Mouse (Mus musculus): Measurements from ENCODE around the gene Fam19a1. TPM values are rescaled to one million over a fixed set of nuclear protein-coding genes. Genes with fewer than 3 reads are reported as not detected.

Gene Fam19a1
- total RNA-seq, 2 experiments from 2014 or later, result 72.9 to 76.4 TPM

GRCm38 (mm10) chr6:96581187-96581586 lies 468.2 kb downstream of the Fam19a1 start:
- no peak for DNase-seq (ENCODE audit: extremely low spot score in 1 of 2, low spot score in 2 of 2)
- intact Hi-C loops (cut with DNase I), result no loop called here

GRCm38 (mm10) chr6:96587427-96587826 lies 474.5 kb downstream of the Fam19a1 start:
- intact Hi-C loops (cut with DNase I), result no loop called here
- no peak for DNase-seq (ENCODE audit: extremely low spot score in 1 of 2, low spot score in 2 of 2)

GRCm38 (mm10) chr6:96593031-96593430 lies 480.1 kb downstream of the Fam19a1 start:
- intact Hi-C loops (cut with DNase I), result no loop called here
- no peak for DNase-seq (ENCODE audit: extremely low spot score in 1 of 2, low spot score in 2 of 2)

- DNase-seq (ENCODE audit: extremely low spot score in 1 of 2, low spot score in 2 of 2), result no peak
- intact Hi-C loops (cut with DNase I), result no loop called here
Observed at GRCm38 (mm10) chr6:96595201-96595600, 482.2 kb downstream of the Fam19a1 start.

- intact Hi-C loops (cut with DNase I), result no loop called here
- DNase-seq (ENCODE audit: extremely low spot score in 1 of 2, low spot score in 2 of 2), result no peak
Observed at GRCm38 (mm10) chr6:96624196-96624595, 511.2 kb downstream of the Fam19a1 start.

GRCm38 (mm10) chr6:96631518-96631917 lies 518.6 kb downstream of the Fam19a1 start:
- DNase-seq (ENCODE audit: extremely low spot score in 1 of 2, low spot score in 2 of 2), result no peak
- intact Hi-C loops (cut with DNase I), result no loop called here

- intact Hi-C loops (cut with DNase I), result no loop called here
- peak in 1 of 2 experiments; percentile 18 for DNase-seq (ENCODE audit: extremely low spot score in 1 of 2, low spot score in 2 of 2)
Observed at GRCm38 (mm10) chr6:96632243-96632642, 519.3 kb downstream of the Fam19a1 start.

- no peak for DNase-seq (ENCODE audit: extremely low spot score in 1 of 2, low spot score in 2 of 2)
- intact Hi-C loops (cut with DNase I), result no loop called here
Observed at GRCm38 (mm10) chr6:96635663-96636062, 522.7 kb downstream of the Fam19a1 start.

GRCm38 (mm10) chr6:96648742-96649141 lies 535.8 kb downstream of the Fam19a1 start:
- DNase-seq (ENCODE audit: extremely low spot score in 1 of 2, low spot score in 2 of 2), result no peak
- intact Hi-C loops (cut with DNase I), result no loop called here

GRCm38 (mm10) chr6:96649267-96649666 lies 536.3 kb downstream of the Fam19a1 start:
- intact Hi-C loops (cut with DNase I), result no loop called here
- no peak for DNase-seq (ENCODE audit: extremely low spot score in 1 of 2, low spot score in 2 of 2)

GRCm38 (mm10) chr6:96666311-96666710 lies 553.4 kb downstream of the Fam19a1 start:
- intact Hi-C loops (cut with DNase I), result no loop called here

GRCm38 (mm10) chr6:96677813-96678212 lies 564.9 kb downstream of the Fam19a1 start:
- intact Hi-C loops (cut with DNase I), result no loop called here
- DNase-seq (ENCODE audit: extremely low spot score in 1 of 2, low spot score in 2 of 2), result no peak

More at GRCm38 (mm10) chr6:96666311-96666710, 553.4 kb downstream of the Fam19a1 start:
- DNase-seq (ENCODE audit: extremely low spot score in 1 of 2, low spot score in 2 of 2), result no peak

Other genes with a start within 250 kb of the Fam19a1 start
- gene 1700123L14Rik, start 53.1 kb downstream of the Fam19a1 start, total RNA-seq (2021), result not detected